Mouse (Mus musculus) neural tube, embryonic 14.5 days (tissue): ENCODE results near the gene Med12l. TPM values are rescaled to one million over a fixed set of nuclear protein-coding genes. Genes with fewer than 3 reads are reported as not detected.

Experiments
- ATAC-seq: fragments of 200-750 bp; cut with Nextera tagmentation; 2 replicates; pipeline ENCODE4 v1.8.0; 2017; ENCODE audit warnings: low read depth, mild to moderate bottlenecking, moderate TSS enrichment, moderate library complexity
- H3K27ac ChIP-seq: fragments of 300-500 bp; sonication (generic); 2 replicates; pipeline ENCODE4 v1.5.1; 2014; ENCODE audit warnings: low read depth, mild to moderate bottlenecking, control low read depth, low read length, moderate library complexity, mixed read lengths
- H3K27me3 ChIP-seq: fragments of 300-500 bp; sonication (generic); 2 replicates; pipeline ENCODE4 v1.6.1; 2014; ENCODE audit warnings: low read length; ENCODE audit not compliant: control insufficient read depth, insufficient read depth
- H3K36me3 ChIP-seq: fragments of 300-500 bp; sonication (generic); 2 replicates; pipeline ENCODE4 v1.6.1; 2014; ENCODE audit warnings: low read length, mixed read lengths; ENCODE audit not compliant: control insufficient read depth, insufficient read depth
- H3K4me1 ChIP-seq: fragments of 300-500 bp; sonication (generic); 2 replicates; pipeline ENCODE4 v1.6.1; 2014; ENCODE audit warnings: low read length; ENCODE audit not compliant: control insufficient read depth, insufficient read depth
- H3K4me2 ChIP-seq: fragments of 300-500 bp; sonication (generic); 2 replicates; pipeline ENCODE4 v1.6.1; 2014; ENCODE audit warnings: mild to moderate bottlenecking, low read depth, low read length, control low read depth
- H3K4me3 ChIP-seq: fragments of 300-500 bp; sonication (generic); 2 replicates; pipeline ENCODE4 v1.5.1; 2014; ENCODE audit warnings: low read depth, low read length, control low read depth, mixed read lengths
- H3K9ac ChIP-seq: fragments of 300-500 bp; sonication (generic); replicated peaks from 2 replicates; pipeline ENCODE4 v1.6.1; 2014; ENCODE audit warnings: low read depth, mild to moderate bottlenecking, control low read depth, low read length, mixed read lengths
- H3K9me3 ChIP-seq: fragments of 300-500 bp; sonication (generic); 2 replicates; pipeline ENCODE4 v1.6.1; 2016; ENCODE audit warnings: low read length; ENCODE audit not compliant: control insufficient read depth
- WGBS: fragments of 180-500 bp; shearing (Covaris S2); extraction: QIAGEN DNeasy Blood & Tissue Kit; methylation state at CpG from one replicate; pipeline ENCODE4 v1.1.7; 2014; 5-methylcytosine and 5-hydroxymethylcytosine counted together
- polyA plus RNA-seq: library from polyadenylated mRNA; unstranded; fragments of >200 nt; fragmentation: Nextera tagmentation; extraction: Ambion mirVana; gene quantifications from 2 replicates; pipeline ENCODE4 v1.2.1, GENCODE M21; 2014

Med12l gene
- polyA plus RNA-seq, 1 experiment from 2014 or later: 9.9 TPM

DNA sequence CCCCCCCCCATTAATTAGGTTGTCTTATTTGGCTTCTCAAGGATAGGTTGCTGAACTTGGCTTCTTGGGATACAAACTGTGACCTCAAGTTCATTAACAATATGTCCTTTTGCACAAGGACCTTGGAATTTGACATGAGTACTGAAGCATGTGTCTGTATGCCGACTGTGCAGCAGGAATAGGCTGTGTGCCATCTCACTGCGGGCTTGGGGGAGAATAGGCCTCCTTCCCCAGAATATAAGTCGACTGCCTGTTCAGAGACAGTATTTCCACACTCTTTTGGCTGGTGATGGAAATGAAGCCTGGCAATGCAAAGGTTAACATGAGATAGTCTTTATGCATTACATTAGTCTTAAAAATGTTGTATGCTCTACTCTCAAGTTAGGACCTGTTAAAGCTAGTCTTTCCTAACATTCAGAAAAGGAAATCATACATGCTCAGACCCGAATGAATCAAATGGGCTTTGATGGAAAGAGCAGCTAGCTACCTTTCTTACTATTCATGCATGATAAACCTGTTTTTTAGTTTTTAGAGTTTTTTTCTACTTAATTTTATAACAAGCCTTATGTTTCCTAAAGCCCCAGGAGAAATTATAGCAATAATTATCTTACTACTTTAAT is 191.8 kb downstream of the Med12l start:
- Histone ChIP-seq H3K9me3 (no peaks in the 10 kb centered on the region), H3K9ac (no peak overlapping the region), H3K36me3 (no peaks in the 10 kb centered on the region), H3K4me2 (no peak overlapping the region), H3K4me1 (no peaks in the 10 kb centered on the region), H3K4me3 (no peak overlapping the region), H3K27ac (no peak overlapping the region), H3K27me3 (no peaks in the 10 kb centered on the region)
- 85% methylated on average over 4 of the region's 4 CpGs for WGBS
- ATAC-seq: no peak

DNA sequence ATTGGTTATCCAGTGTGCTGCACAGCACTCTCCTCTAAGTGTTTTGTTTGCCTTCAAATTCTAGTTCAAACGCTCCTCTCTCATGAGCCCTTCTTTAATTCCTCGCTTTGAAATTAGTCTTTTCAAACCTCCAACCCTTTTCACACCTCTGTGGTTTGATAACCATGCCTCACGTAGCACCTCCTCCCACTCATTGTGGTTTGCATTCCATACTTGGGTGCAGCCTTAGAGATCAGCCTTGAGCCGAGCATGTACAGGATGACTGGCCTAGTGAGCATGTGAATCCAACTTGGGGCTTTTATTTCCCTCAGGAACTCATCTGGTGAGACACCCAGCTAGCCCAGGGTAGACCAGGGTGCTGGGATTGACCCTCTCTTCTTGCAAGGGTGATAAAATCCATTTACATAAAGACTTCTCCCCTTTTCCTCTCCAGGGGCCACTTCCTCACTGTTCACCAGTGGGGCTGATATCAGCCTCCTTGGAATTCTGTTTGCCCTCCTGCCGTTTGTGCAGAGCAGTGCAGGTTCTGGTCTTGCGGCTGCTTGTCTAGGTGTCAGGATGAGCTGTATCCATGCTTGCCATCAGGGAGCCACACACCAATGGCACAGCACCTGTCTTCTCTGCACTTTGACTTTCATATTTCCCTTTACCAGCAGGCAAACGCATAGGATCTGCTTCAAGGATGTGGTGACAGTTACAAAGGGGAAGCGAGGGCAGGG is 198.3 kb downstream of the Med12l start:
- Histone ChIP-seq H3K27me3 (no peaks in the 10 kb centered on the region), H3K4me1 (no peaks in the 10 kb centered on the region), H3K36me3 (no peaks in the 10 kb centered on the region), H3K4me3 (no peak overlapping the region), H3K4me2 (no peak overlapping the region), H3K27ac (no peak overlapping the region), H3K9me3 (no peaks in the 10 kb centered on the region), H3K9ac (no peak overlapping the region)
- WGBS: 87% methylated on average over 8 of the region's 8 CpGs
- ATAC-seq: no peak

DNA sequence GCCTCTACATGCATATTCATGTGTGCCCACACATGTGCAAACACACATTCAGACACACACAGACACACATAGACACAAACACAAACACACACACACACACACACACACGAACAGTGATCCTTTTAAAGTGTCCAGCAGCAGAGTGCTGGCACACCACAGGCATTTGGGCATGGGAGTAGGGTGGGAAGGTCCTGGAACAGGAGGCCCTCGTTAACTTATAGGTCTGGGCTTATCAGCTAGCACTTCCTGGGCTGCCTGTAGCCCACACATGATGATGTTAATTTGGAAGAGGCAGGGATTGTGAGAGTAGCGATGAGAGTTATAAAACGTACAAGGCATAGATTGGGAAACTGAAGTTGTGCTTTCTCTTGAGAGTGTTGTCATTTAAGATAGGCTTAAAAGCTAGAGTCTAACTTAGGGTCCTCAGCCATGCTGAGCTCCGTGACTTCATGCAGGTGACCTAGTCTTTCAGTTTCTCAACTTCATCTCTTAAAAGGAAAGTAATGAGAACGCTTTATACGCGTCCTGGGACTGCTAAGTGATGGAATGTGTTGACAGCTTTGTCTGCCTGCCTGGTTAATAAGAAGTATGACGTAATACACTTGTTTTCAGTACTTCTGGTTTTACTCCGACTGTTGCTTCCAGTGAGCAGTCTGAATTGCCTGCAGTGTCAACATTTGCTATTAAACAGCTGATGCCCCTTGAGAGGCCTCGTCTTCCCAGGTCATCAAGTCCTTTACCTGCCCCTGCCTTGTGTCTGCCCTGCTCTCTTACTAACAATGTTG is 199.3 kb downstream of the Med12l start:
- H3K4me3 ChIP-seq: no peak overlapping the region
- no peak overlapping the region for H3K4me2 ChIP-seq
- ATAC-seq: no peak
- H3K9me3 ChIP-seq: no peaks in the 10 kb centered on the region
- no peak overlapping the region for H3K9ac ChIP-seq
- 86% methylated on average over 11 of the region's 11 CpGs for WGBS
- H3K27ac ChIP-seq: no peak overlapping the region
- H3K36me3 ChIP-seq: no peaks in the 10 kb centered on the region
- no peaks in the 10 kb centered on the region for H3K4me1 ChIP-seq
- H3K27me3 ChIP-seq: no peaks in the 10 kb centered on the region

DNA sequence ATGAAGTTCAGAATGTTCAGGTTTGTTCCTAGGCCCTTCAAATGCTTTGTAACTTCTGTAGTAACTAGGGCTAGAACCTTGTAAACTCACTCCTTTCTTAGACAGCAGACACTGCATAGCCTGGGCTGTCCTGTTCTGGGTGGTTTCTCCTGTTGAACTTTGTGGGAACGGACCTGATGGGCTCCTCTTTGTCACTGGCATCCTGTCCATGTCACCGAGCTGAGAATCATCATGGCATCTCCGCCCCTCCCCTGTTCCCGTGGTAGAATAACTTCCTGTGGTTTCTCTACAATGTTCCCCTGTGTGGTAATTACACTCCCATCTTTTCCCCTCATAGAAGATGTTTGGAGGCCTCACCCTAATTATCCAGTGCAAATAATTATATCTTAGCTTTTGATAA is 200.3 kb downstream of the Med12l start:
- Histone ChIP-seq H3K4me3 (no peak overlapping the region), H3K4me2 (no peak overlapping the region), H3K27me3 (no peaks in the 10 kb centered on the region), H3K9ac (no peak overlapping the region), H3K27ac (no peak overlapping the region), H3K4me1 (no peaks in the 10 kb centered on the region), H3K9me3 (no peaks in the 10 kb centered on the region), H3K36me3 (no peaks in the 10 kb centered on the region)
- 85% methylated on average over 4 of the region's 4 CpGs for WGBS
- ATAC-seq: no peak

DNA sequence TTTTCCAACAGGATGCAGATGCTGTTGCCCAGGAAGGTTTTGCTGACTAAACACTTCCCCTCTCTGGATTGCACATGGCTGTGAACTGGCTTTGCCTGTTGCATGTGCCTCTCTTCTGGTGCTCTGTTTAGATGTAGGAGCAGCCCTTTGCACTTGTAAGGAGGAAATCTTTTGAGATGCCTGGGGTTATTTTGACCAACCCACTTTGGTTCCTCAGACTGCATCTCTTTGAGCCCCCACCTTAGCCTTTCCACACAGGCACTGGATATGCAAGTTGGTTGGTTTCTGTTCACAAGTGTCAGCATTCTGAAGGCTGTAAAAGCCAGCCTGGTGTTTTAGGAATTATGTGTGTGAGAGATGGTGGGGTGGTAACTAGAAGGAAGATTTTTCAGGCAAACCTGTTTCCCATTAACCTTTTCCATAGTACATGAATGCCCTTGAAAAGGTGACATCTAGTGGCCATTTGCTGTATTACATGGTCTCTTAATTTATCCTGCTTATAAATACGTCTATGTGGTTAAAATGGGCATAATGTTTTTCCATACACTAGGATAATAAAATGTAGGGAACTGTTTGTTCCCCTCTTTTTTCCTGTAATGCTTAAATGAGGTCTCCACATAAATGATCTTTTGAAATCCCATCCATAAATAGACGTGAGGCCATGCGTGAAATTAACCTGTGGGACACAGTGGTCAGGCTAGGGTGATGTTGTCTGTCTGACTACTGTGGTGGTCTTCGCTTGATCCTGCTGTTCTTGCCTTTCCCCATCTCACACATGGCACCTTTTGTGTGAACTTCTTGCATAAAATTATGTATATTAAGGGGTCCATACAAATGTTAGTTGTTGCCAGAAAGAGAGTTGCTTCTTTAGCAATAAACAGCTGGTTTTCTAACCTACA is 203.3 kb downstream of the Med12l start:
- H3K4me3 ChIP-seq: no peak overlapping the region
- H3K36me3 ChIP-seq: no peaks in the 10 kb centered on the region
- no peaks in the 10 kb centered on the region for H3K9me3 ChIP-seq
- H3K4me2 ChIP-seq: no peak overlapping the region
- H3K4me1 ChIP-seq: no peaks in the 10 kb centered on the region
- WGBS: 62% methylated on average over 4 of the region's 4 CpGs
- no peaks in the 10 kb centered on the region for H3K27me3 ChIP-seq
- peak; percentile 75 for ATAC-seq
- no peak overlapping the region for H3K9ac ChIP-seq
- no peak overlapping the region for H3K27ac ChIP-seq

DNA sequence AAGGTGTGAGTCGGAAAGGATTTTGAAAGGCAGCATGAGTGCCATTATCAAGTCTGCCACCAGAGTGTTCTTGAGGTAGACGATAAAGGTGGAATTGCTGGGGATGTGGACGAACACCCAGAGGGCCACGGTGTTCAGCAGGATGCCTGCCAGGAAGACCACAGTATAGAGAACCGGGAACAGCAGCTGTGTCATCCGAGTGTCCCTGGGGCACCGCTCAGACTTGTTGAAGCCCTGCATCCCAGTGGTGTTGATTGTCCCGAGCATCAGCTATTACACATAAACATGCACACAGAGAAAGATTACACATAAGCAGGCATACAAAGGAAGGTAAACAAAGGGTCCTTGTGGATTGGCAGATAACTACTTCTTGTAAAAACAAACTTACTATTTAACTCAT is 204.5 kb downstream of the Med12l start:
- Histone ChIP-seq H3K9me3 (no peaks in the 10 kb centered on the region), H3K36me3 (no peaks in the 10 kb centered on the region), H3K4me3 (no peak overlapping the region), H3K9ac (no peak overlapping the region), H3K4me1 (no peaks in the 10 kb centered on the region), H3K27ac (no peak overlapping the region), H3K27me3 (no peaks in the 10 kb centered on the region), H3K4me2 (no peak overlapping the region)
- ATAC-seq: no peak
- WGBS: 78% methylated on average over 8 of the region's 8 CpGs

DNA sequence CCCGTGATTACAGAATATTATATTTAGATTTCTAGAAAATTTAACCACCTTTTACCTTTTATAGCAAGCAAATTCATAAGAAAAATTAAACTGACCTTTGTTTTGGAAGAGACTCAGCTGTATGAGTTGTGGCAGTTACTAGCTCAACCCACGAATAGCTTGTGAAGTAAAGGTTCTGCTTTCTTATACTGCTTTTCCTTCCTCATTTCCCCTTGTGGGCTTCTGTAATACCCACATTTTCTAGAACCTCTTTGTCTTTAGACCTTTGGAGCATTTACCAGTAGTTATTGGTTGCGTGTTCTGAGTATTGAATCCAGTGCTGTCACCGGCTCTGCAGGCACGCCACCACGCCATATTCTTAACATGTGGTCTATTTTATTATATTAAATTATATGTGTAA is 205.1 kb downstream of the Med12l start, which contains the start of gene P2ry13:
Gene P2ry13, minus strand, starts transcription at position 156 of the 400 bp plus-strand sequence.
- H3K4me1 ChIP-seq: no peaks in the 10 kb centered on the region
- H3K4me2 ChIP-seq: no peak within 1 kb of the TSS
- no peak within 1 kb of the TSS for H3K9ac ChIP-seq
- no peaks in the 10 kb centered on the region for H3K27me3 ChIP-seq
- H3K4me3 ChIP-seq: no peak within 1 kb of the TSS
- H3K27ac ChIP-seq: no peak within 1 kb of the TSS
- no peaks in the 10 kb centered on the region for H3K9me3 ChIP-seq
- no peak for ATAC-seq
- WGBS: 94% methylated on average over 6 of the region's 6 CpGs
- no peaks in the 10 kb centered on the region for H3K36me3 ChIP-seq

DNA sequence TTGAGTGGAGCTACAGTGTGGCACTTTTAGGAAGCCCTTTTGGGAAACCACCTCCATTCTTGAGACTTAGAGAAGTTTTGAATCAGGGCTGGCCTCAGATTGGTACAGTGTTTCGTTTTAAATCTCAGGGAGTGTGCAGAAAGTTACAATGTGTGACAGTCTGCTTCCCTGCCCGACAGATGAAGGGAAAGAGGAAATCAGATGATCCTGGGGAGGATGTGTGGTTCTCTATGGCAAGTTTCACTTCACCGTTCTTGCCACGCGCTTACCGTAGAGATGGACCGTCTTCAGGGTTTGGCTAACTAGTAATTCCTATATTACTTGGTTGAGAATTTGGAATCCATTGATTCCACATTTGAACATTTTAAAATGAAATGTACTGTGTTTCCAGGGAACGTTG is 206.2 kb downstream of the Med12l start:
- no peak for ATAC-seq
- Histone ChIP-seq H3K27me3 (no peaks in the 10 kb centered on the region), H3K36me3 (no peaks in the 10 kb centered on the region), H3K4me3 (no peak overlapping the region), H3K9me3 (no peaks in the 10 kb centered on the region), H3K27ac (no peak overlapping the region), H3K4me2 (no peak overlapping the region), H3K4me1 (no peaks in the 10 kb centered on the region), H3K9ac (no peak overlapping the region)
- 94% methylated on average over 8 of the region's 8 CpGs for WGBS
